In the genomic region with DNA sequence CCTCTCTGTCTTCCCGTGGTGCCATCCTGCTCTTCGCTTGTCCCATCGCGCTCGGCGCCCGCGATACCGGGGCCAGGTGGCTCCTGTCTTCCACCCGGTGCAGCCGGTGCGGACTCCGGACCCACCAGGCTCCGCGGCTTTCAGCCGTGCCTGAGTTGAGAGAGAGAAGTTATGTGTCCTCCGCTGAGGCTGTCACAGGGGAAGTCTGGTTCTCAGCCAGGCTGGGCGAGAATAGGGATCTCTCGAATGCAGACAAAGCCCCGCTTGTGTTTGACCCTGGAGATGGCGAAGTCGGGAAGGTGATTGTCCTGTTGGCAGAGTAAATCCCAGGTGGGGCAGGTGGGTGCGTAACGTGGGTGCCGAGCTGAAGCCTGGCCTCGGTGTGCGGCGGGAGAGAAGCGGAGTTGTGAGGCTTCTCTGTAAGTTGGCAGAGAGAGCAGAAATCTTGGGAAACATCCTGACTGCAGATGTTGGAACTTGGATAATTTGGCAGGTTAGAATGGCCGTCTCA, we compare ENCODE assay signal across 9 mouse cellular contexts. TPM values are rescaled to one million over a fixed set of nuclear protein-coding genes. Genes with fewer than 3 reads are reported as not detected.
DNase-seq lines count a peak whose midpoint lies in the region; ATAC-seq and TF ChIP-seq lines count a peak whose summit lies in the region.
"Had no signal": no experiment of that assay in that cellular context is flagged by ENCODE, and none has a peak within 500 bp of the region (broad histone marks: within the 10 kb centered on the region; RNA-seq: fewer than 3 reads in every experiment).

No protein-coding gene starts in this region.

- H3K36me3 ChIP-seq in intestine, embryonic 14.5 days (ENCODE audit: control insufficient read depth, insufficient read depth, low read length) = no peaks in the 10 kb centered on the region
- H3K36me3 ChIP-seq in liver, embryonic 16.5 days (ENCODE audit: control insufficient read depth, insufficient read depth) = no peaks in the 10 kb centered on the region
- no peaks in the 10 kb centered on the region for H3K36me3 ChIP-seq in neural tube, embryonic 12.5 days

- under 1% methylated on average over 30 of the region's 30 CpGs for WGBS in intestine, embryonic 14.5 days
- 2% methylated on average over 30 of the region's 30 CpGs for WGBS in liver, embryonic 16.5 days (ENCODE audit: insufficient replicate concordance)
- WGBS in neural tube, embryonic 12.5 days = 2% methylated on average over 30 of the region's 30 CpGs

- peak overlapping the region; percentile 88 for H3K4me3 ChIP-seq in bone marrow macrophage, adult 2 months (ENCODE audit: insufficient read depth, low read length)
- peak overlapping the region; percentile 89 for H3K4me3 ChIP-seq in intestine, embryonic 14.5 days (ENCODE audit: low read depth, low read length)
- H3K4me3 ChIP-seq in liver, embryonic 16.5 days (ENCODE audit: low read depth, low read length) = peak overlapping the region; percentile 68
- H3K4me3 ChIP-seq in neural tube, embryonic 12.5 days = peak overlapping the region; percentile 68

- no peak overlapping the region for H3K27ac ChIP-seq in bone marrow macrophage, adult 2 months (ENCODE audit: insufficient read depth, low read depth, low read length)
- peak overlapping the region; percentile 89 for H3K27ac ChIP-seq in intestine, embryonic 14.5 days (ENCODE audit: low read depth)
- no peak overlapping the region for H3K27ac ChIP-seq in liver, embryonic 16.5 days (ENCODE audit: low read length)
- no peak overlapping the region for H3K27ac ChIP-seq in neural tube, embryonic 12.5 days

- H3K27me3 ChIP-seq in intestine, embryonic 14.5 days (replicated peaks; ENCODE audit: control insufficient read depth, insufficient read depth, low read length) = no peaks in the 10 kb centered on the region
- H3K27me3 ChIP-seq in liver, embryonic 16.5 days (ENCODE audit: control insufficient read depth, insufficient read depth, low read depth, low read length) = peaks cover 16% of the 10 kb centered on the region
- H3K27me3 ChIP-seq in neural tube, embryonic 12.5 days (replicated peaks) = no peaks in the 10 kb centered on the region
- H3K27me3 ChIP-seq: CH12.LX had no signal

- TF ChIP-seq POLR2A in bone marrow macrophage, adult 2 months (IDR thresholded peaks at IDR 0.05; ENCODE audit: borderline replicate concordance, low read depth, low read length) = no peak

- intact Hi-C loops in gastrocnemius, postnatal 36 days (cut with DNase I) = loop anchor here (2.0 kb wide), 1 partner anchor 38 kb away; no protein-coding TSS in a partner anchor

- TF ChIP-seq CTCF in bone marrow macrophage, adult 2 months (IDR thresholded peaks at IDR 0.05; ENCODE audit: low read depth, low read length) = no peak

- DNase-seq in cerebellum, postnatal 25 days = peak; percentile 37 to 49
- no peak for DNase-seq in cerebellum, adult 11-12 months
- peak; percentile 31 to 64 for DNase-seq in gastrocnemius, postnatal 36 days
- peak; percentile 87 for DNase-seq in intestine, embryonic 14.5 days (ENCODE audit: low spot score)
- DNase-seq in thymus, postnatal 25 days = peak; percentile 41

- peak overlapping the region; percentile 68 for H3K4me2 ChIP-seq in intestine, embryonic 14.5 days (ENCODE audit: low read length)
- peak overlapping the region; percentile 64 for H3K4me2 ChIP-seq in liver, embryonic 16.5 days (ENCODE audit: low read depth, low read length)
- H3K4me2 ChIP-seq in neural tube, embryonic 12.5 days (replicated peaks) = peak overlapping the region; percentile 94

- peaks cover 9% of the 10 kb centered on the region for H3K4me1 ChIP-seq in bone marrow macrophage, adult 2 months (ENCODE audit: control insufficient read depth, insufficient read depth, low read length)
- peaks cover 9% of the 10 kb centered on the region for H3K4me1 ChIP-seq in intestine, embryonic 14.5 days (replicated peaks; ENCODE audit: control insufficient read depth, insufficient read depth, low read length)
- no peaks in the 10 kb centered on the region; the same call in 1 of the 2 replicates for H3K4me1 ChIP-seq in liver, embryonic 16.5 days (ENCODE audit: control insufficient read depth, low read depth, low read length)
- H3K4me1 ChIP-seq in neural tube, embryonic 12.5 days = peaks cover 6% of the 10 kb centered on the region; the same call in 1 of the 2 replicates

- ATAC-seq in intestine, embryonic 14.5 days (replicated peaks; ENCODE audit: low FRiP score, low TSS enrichment, low read depth) = peak; percentile 47
- ATAC-seq in liver, embryonic 16.5 days (ENCODE audit: low read depth) = peak; percentile 33; the same call in 1 of the 2 replicates
- ATAC-seq in neural tube, embryonic 12.5 days (ENCODE audit: low FRiP score, low read depth) = peak; percentile 56

- H3K9me3 ChIP-seq in intestine, embryonic 14.5 days (ENCODE audit: control insufficient read depth, low read length) = no peaks in the 10 kb centered on the region
- no peaks in the 10 kb centered on the region for H3K9me3 ChIP-seq in liver, embryonic 16.5 days (replicated peaks; ENCODE audit: control insufficient read depth, low read length)
- no peaks in the 10 kb centered on the region for H3K9me3 ChIP-seq in neural tube, embryonic 12.5 days

- peak overlapping the region; percentile 74 for H3K9ac ChIP-seq in intestine, embryonic 14.5 days (ENCODE audit: low read length)
- peak overlapping the region; percentile 56 for H3K9ac ChIP-seq in liver, embryonic 16.5 days (ENCODE audit: low read depth, low read length)
- peak overlapping the region; percentile 65 for H3K9ac ChIP-seq in neural tube, embryonic 12.5 days

RNA-seq across cellular contexts. Expression of a gene that starts 0.6 kb away (rescaled TPM):
- 5.9 and 6.0 TPM in 2 replicates for polyA plus RNA-seq in bone marrow macrophage, adult 2 months (2012; ENCODE audit: insufficient read depth, insufficient read length, missing spikeins)
- 100 to 1,000 TPM; 103 to 112 TPM for total RNA-seq in gastrocnemius, postnatal 36 days (2021)
- 26.2 and 44.3 TPM in 2 replicates for polyA plus RNA-seq in intestine, embryonic 14.5 days (2014; fragmentation: Nextera tagmentation; extraction: Ambion mirVana)
- 3.0 and 3.1 TPM in 2 replicates for polyA plus RNA-seq in liver, embryonic 16.5 days (2015; fragmentation: Nextera tagmentation; extraction: Ambion mirVana)
- 31.3 and 35.2 TPM in 2 replicates for polyA plus RNA-seq in neural tube, embryonic 12.5 days (2016; fragmentation: Nextera tagmentation; extraction: Ambion mirVana)
